Mouse (Mus musculus) midbrain, embryonic 13.5 days (tissue): Measurements from ENCODE around the gene Egfem1. TPM values are rescaled to one million over a fixed set of nuclear protein-coding genes. Genes with fewer than 3 reads are reported as not detected.

Experiments
- ATAC-seq: fragments of 200-750 bp; cut with Nextera tagmentation; 2 replicates; pipeline ENCODE4 v1.8.0; 2017; ENCODE audit warnings: mild to moderate bottlenecking, moderate TSS enrichment, moderate library complexity
- H3K27ac ChIP-seq: fragments of 300-500 bp; sonication (generic); 2 replicates; pipeline ENCODE4 v1.5.1; 2015; ENCODE audit warnings: inconsistent platforms, mild to moderate bottlenecking, moderate library complexity
- H3K27me3 ChIP-seq: fragments of 300-500 bp; sonication (generic); 2 replicates; pipeline ENCODE4 v1.6.1; 2015; ENCODE audit warnings: mild to moderate bottlenecking, inconsistent platforms
- H3K36me3 ChIP-seq: fragments of 300-500 bp; sonication (generic); 2 replicates; pipeline ENCODE4 v1.6.1; 2015; ENCODE audit warnings: mild to moderate bottlenecking, inconsistent platforms
- H3K4me1 ChIP-seq: fragments of 300-500 bp; sonication (generic); replicated peaks from 2 replicates; pipeline ENCODE4 v1.6.1; 2015; ENCODE audit warnings: inconsistent platforms
- H3K4me2 ChIP-seq: fragments of 300-500 bp; sonication (generic); replicated peaks from 2 replicates; pipeline ENCODE4 v1.6.1; 2015; ENCODE audit warnings: moderate library complexity, mild to moderate bottlenecking, inconsistent platforms
- H3K4me3 ChIP-seq: fragments of 300-500 bp; sonication (generic); replicated peaks from 2 replicates; pipeline ENCODE4 v1.5.1; 2015; ENCODE audit warnings: mild to moderate bottlenecking, inconsistent platforms
- H3K9ac ChIP-seq: fragments of 300-500 bp; sonication (generic); replicated peaks from 2 replicates; pipeline ENCODE4 v1.6.1; 2015; ENCODE audit warnings: mild to moderate bottlenecking, inconsistent platforms
- H3K9me3 ChIP-seq: fragments of 300-500 bp; sonication (generic); 2 replicates; pipeline ENCODE4 v1.6.1; 2016; ENCODE audit warnings: mild to moderate bottlenecking, inconsistent platforms
- WGBS: fragments of 180-500 bp; shearing (Covaris S2); methylation state at CpG from one replicate; pipeline ENCODE4 v1.1.7; 2015; 5-methylcytosine and 5-hydroxymethylcytosine counted together
- polyA plus RNA-seq: library from polyadenylated mRNA; unstranded; fragments of >200 nt; fragmentation: Nextera tagmentation; extraction: Ambion mirVana; gene quantifications from 2 replicates; pipeline ENCODE4 v1.2.1, GENCODE M21; 2015

The Egfem1 gene
- polyA plus RNA-seq, 1 experiment from 2014 or later = 14.0 TPM

GRCm38 (mm10) chr3:29136065-29136955 lies 54.5 kb downstream of the Egfem1 start:
- H3K4me2 ChIP-seq = peak overlapping the region; percentile 36
- no peaks in the 10 kb centered on the region for H3K36me3 ChIP-seq
- WGBS = 5% methylated on average over 10 of the region's 10 CpGs
- H3K27me3 ChIP-seq = no peaks in the 10 kb centered on the region
- H3K4me3 ChIP-seq = no peak overlapping the region
- H3K9me3 ChIP-seq = no peaks in the 10 kb centered on the region
- peaks cover 39% of the 10 kb centered on the region for H3K4me1 ChIP-seq
- no peak overlapping the region for H3K9ac ChIP-seq
- H3K27ac ChIP-seq = peak overlapping the region; percentile 56
- ATAC-seq = peak; percentile 62

- peak; percentile 69 for ATAC-seq
Observed at GRCm38 (mm10) chr3:29168401-29168800, 86.6 kb downstream of the Egfem1 start.

GRCm38 (mm10) chr3:29169003-29169402 lies 87.2 kb downstream of the Egfem1 start:
- Histone ChIP-seq H3K9ac (no peak overlapping the region), H3K27ac (peak overlapping the region; percentile 67), H3K4me1 (peaks cover 59% of the 10 kb centered on the region), H3K9me3 (no peaks in the 10 kb centered on the region), H3K36me3 (no peaks in the 10 kb centered on the region), H3K27me3 (no peaks in the 10 kb centered on the region), H3K4me3 (no peak overlapping the region), H3K4me2 (no peak overlapping the region)
- WGBS = 36% methylated on average over 4 of the region's 4 CpGs
- ATAC-seq = 0 out of 2 replicates have a peak, but pooled peaks have one; percentile 61

More at GRCm38 (mm10) chr3:29168401-29168800, 86.6 kb downstream of the Egfem1 start:
- Histone ChIP-seq H3K9ac (no peak overlapping the region), H3K36me3 (no peaks in the 10 kb centered on the region), H3K27ac (peak overlapping the region; percentile 67), H3K4me2 (no peak overlapping the region), H3K4me3 (no peak overlapping the region), H3K4me1 (peaks cover 59% of the 10 kb centered on the region), H3K27me3 (no peaks in the 10 kb centered on the region), H3K9me3 (no peaks in the 10 kb centered on the region)
- 43% methylated on average over 4 of the region's 4 CpGs for WGBS

GRCm38 (mm10) chr3:29176991-29177390 lies 95.2 kb downstream of the Egfem1 start:
- no peak for ATAC-seq
- no peaks in the 10 kb centered on the region for H3K27me3 ChIP-seq

GRCm38 (mm10) chr3:29182988-29183387 lies 101.2 kb downstream of the Egfem1 start:
- H3K4me1 ChIP-seq = peaks cover 31% of the 10 kb centered on the region
- no peak overlapping the region for H3K4me2 ChIP-seq
- no peaks in the 10 kb centered on the region for H3K9me3 ChIP-seq
- H3K27me3 ChIP-seq = no peaks in the 10 kb centered on the region
- peak overlapping the region; percentile 47 for H3K27ac ChIP-seq
- ATAC-seq = peak; percentile 37; the same call in 1 of the 2 replicates
- 49% methylated on average over 10 of the region's 10 CpGs for WGBS
- H3K9ac ChIP-seq = no peak overlapping the region
- no peaks in the 10 kb centered on the region for H3K36me3 ChIP-seq
- H3K4me3 ChIP-seq = no peak overlapping the region

More at GRCm38 (mm10) chr3:29176991-29177390, 95.2 kb downstream of the Egfem1 start:
- Histone ChIP-seq H3K4me2 (no peak overlapping the region), H3K36me3 (no peaks in the 10 kb centered on the region; the same call in 1 of the 2 replicates), H3K27ac (no peak overlapping the region), H3K9ac (no peak overlapping the region), H3K4me1 (peaks cover 12% of the 10 kb centered on the region), H3K9me3 (no peaks in the 10 kb centered on the region), H3K4me3 (no peak overlapping the region)

- 27% methylated on average over 7 of the region's 7 CpGs for WGBS
- Histone ChIP-seq H3K4me3 (no peak overlapping the region), H3K27ac (peak overlapping the region; percentile 63), H3K9me3 (no peaks in the 10 kb centered on the region), H3K9ac (no peak overlapping the region), H3K4me2 (no peak overlapping the region), H3K36me3 (no peaks in the 10 kb centered on the region), H3K4me1 (peaks cover 31% of the 10 kb centered on the region), H3K27me3 (no peaks in the 10 kb centered on the region)
- peak; percentile 44; the same call in 1 of the 2 replicates for ATAC-seq
Observed at GRCm38 (mm10) chr3:29183615-29184198, 101.9 kb downstream of the Egfem1 start.

GRCm38 (mm10) chr3:29184486-29185241 lies 102.8 kb downstream of the Egfem1 start:
- Histone ChIP-seq H3K9me3 (no peaks in the 10 kb centered on the region), H3K4me3 (no peak overlapping the region; the same call in 1 of the 2 replicates), H3K27me3 (no peaks in the 10 kb centered on the region), H3K27ac (peak overlapping the region; percentile 57), H3K4me2 (peak overlapping the region; percentile 25), H3K36me3 (no peaks in the 10 kb centered on the region), H3K4me1 (peaks cover 31% of the 10 kb centered on the region), H3K9ac (no peak overlapping the region)
- WGBS = 37% methylated on average over 7 of the region's 7 CpGs
- ATAC-seq = peak; percentile 80

GRCm38 (mm10) chr3:29190263-29190662 lies 108.4 kb downstream of the Egfem1 start:
- Histone ChIP-seq H3K4me2 (no peak overlapping the region), H3K36me3 (no peaks in the 10 kb centered on the region), H3K4me3 (no peak overlapping the region), H3K9ac (no peak overlapping the region), H3K4me1 (no peaks in the 10 kb centered on the region), H3K27ac (no peak overlapping the region), H3K27me3 (no peaks in the 10 kb centered on the region), H3K9me3 (no peaks in the 10 kb centered on the region)
- ATAC-seq = no peak
- 75% methylated on average over 6 of the region's 6 CpGs for WGBS

GRCm38 (mm10) chr3:29197727-29198512 lies 116.1 kb downstream of the Egfem1 start:
- Histone ChIP-seq H3K36me3 (no peaks in the 10 kb centered on the region), H3K4me3 (no peak overlapping the region), H3K4me2 (no peak overlapping the region), H3K27ac (no peak overlapping the region), H3K4me1 (peaks cover 10% of the 10 kb centered on the region; the same call in 1 of the 2 replicates), H3K9me3 (no peaks in the 10 kb centered on the region), H3K27me3 (no peaks in the 10 kb centered on the region), H3K9ac (no peak overlapping the region)
- ATAC-seq = no peak
- 74% methylated on average over 10 of the region's 10 CpGs for WGBS

GRCm38 (mm10) chr3:29200601-29201000 lies 118.8 kb downstream of the Egfem1 start:
- no peak for ATAC-seq
- Histone ChIP-seq H3K4me1 (peaks cover 10% of the 10 kb centered on the region; the same call in 1 of the 2 replicates), H3K27me3 (no peaks in the 10 kb centered on the region), H3K9ac (no peak overlapping the region), H3K4me2 (no peak overlapping the region), H3K27ac (no peak overlapping the region), H3K9me3 (no peaks in the 10 kb centered on the region), H3K4me3 (no peak overlapping the region), H3K36me3 (no peaks in the 10 kb centered on the region)
- WGBS = 89% methylated on average over 8 of the region's 8 CpGs

- peaks cover 10% of the 10 kb centered on the region; the same call in 1 of the 2 replicates for H3K4me1 ChIP-seq
- no peak for ATAC-seq
Observed at GRCm38 (mm10) chr3:29202536-29202935, 120.7 kb downstream of the Egfem1 start.

More at GRCm38 (mm10) chr3:29202536-29202935, 120.7 kb downstream of the Egfem1 start:
- Histone ChIP-seq H3K4me2 (no peak overlapping the region), H3K4me3 (no peak overlapping the region), H3K27me3 (no peaks in the 10 kb centered on the region), H3K27ac (no peak overlapping the region), H3K36me3 (no peaks in the 10 kb centered on the region), H3K9me3 (no peaks in the 10 kb centered on the region), H3K9ac (no peak overlapping the region)
- 96% methylated on average over 6 of the region's 6 CpGs for WGBS
